Mouse (Mus musculus): ENCODE measurements around the gene Babam2.

GRCm38 (mm10) chr5:31840406-31840805 is 142.9 kb downstream of the Babam2 start:
- TF ChIP-seq ZNF384 (IDR thresholded peaks at IDR 0.05; ENCODE audit: low read depth, low read length): no peak
- no peak for TF ChIP-seq CHD2 (IDR thresholded peaks at IDR 0.05; ENCODE audit: low read depth, low read length)
- TF ChIP-seq HCFC1 (IDR thresholded peaks at IDR 0.05; ENCODE audit: borderline replicate concordance, insufficient read depth, low read length): no peak

All from ES-E14 (cell line).